Mouse (Mus musculus) ES-E14 (cell line): ENCODE results near the gene Rhd.

Experiments
- CHD2 ChIP-seq: IDR thresholded peaks from 2 replicates; pipeline ENCODE4 v1.6.1; 2014; ENCODE audit warnings: mild to moderate bottlenecking, low read depth, low read length, inconsistent platforms
- HCFC1 ChIP-seq: IDR thresholded peaks from 2 replicates; pipeline ENCODE4 v1.6.1; 2012; ENCODE audit warnings: low read length, inconsistent platforms, borderline replicate concordance; ENCODE audit not compliant: insufficient read depth
- MAFK ChIP-seq: IDR thresholded peaks from 2 replicates; pipeline ENCODE4 v1.6.1; 2014; ENCODE audit warnings: mild to moderate bottlenecking, low read depth, low read length, inconsistent platforms; ENCODE audit not compliant: insufficient read depth
- ZC3H11A ChIP-seq: IDR thresholded peaks from 2 replicates; pipeline ENCODE4 v1.6.1; 2012; ENCODE audit warnings: low read depth, mild to moderate bottlenecking, inconsistent platforms, low read length, borderline replicate concordance

GRCm38 (mm10) chr4:134856501-134856900, 7.8 kb upstream of the Rhd start:
- TF ChIP-seq HCFC1 (no peak), ZC3H11A (no peak), MAFK (no peak), CHD2 (no peak)
